Mouse (Mus musculus): ENCODE data around the gene Fam124a.

- TF ChIP-seq FLI1 (IDR thresholded peaks at IDR 0.05; ENCODE audit: low read length) (no peak), GATA1 (IDR thresholded peaks at IDR 0.05; ENCODE audit: borderline replicate concordance, low read length) (no peak)
Observed at GRCm38 (mm10) chr14:62569463-62569862, 13.9 kb downstream of the Fam124a start.

Data from megakaryocyte, embryonic 14.5 days (primary cell).